Mouse (Mus musculus): ENCODE measurements around the gene Srrm1.

GRCm38 (mm10) chr4:135309726-135310125, 43.4 kb downstream of the Srrm1 start:
- TF ChIP-seq EP300 (optimal IDR thresholded peaks at IDR 0.05) (no peak), CTCF (IDR thresholded peaks at IDR 0.05; ENCODE audit: low read depth) (no peak)

Measured in stomach, postnatal 0 days (tissue).